Mouse (Mus musculus): Measurements from ENCODE around the gene Gm7029. TPM values are rescaled to one million over a fixed set of nuclear protein-coding genes. Genes with fewer than 3 reads are reported as not detected.
"Not testable (repeated sequence)": the region's sequence is repeated elsewhere in the genome, so short reads cannot be mapped to it uniquely, and the experiment has no call there.

The Gm7029 gene
- polyA plus RNA-seq, 1 experiment from 2014 or later = not detected

- peak; percentile 26 for ATAC-seq (ENCODE audit: low read depth)
- not testable (repeated sequence) for H3K36me3 ChIP-seq (ENCODE audit: control insufficient read depth, insufficient read depth, low read length); H3K27me3 ChIP-seq (ENCODE audit: control insufficient read depth, insufficient read depth, low read depth, low read length); H3K4me1 ChIP-seq (replicated peaks; ENCODE audit: control insufficient read depth, insufficient read depth, low read length); H3K9me3 ChIP-seq (ENCODE audit: control insufficient read depth, low read length)
- H3K27ac ChIP-seq (ENCODE audit: low read length) = peak overlapping the region; percentile 51
- peak overlapping the region; percentile 65 for H3K4me3 ChIP-seq (ENCODE audit: low read length)
- H3K4me2 ChIP-seq (ENCODE audit: low read depth, low read length) = peak overlapping the region; percentile 51
- 0% methylated on average over 41 of the region's 44 CpGs for WGBS
- H3K9ac ChIP-seq (ENCODE audit: low read length) = peak overlapping the region; percentile 70
Measured at GRCm38 (mm10) chr17:33889941-33890532, 16.4 kb downstream of the Gm7029 start.

DNA sequence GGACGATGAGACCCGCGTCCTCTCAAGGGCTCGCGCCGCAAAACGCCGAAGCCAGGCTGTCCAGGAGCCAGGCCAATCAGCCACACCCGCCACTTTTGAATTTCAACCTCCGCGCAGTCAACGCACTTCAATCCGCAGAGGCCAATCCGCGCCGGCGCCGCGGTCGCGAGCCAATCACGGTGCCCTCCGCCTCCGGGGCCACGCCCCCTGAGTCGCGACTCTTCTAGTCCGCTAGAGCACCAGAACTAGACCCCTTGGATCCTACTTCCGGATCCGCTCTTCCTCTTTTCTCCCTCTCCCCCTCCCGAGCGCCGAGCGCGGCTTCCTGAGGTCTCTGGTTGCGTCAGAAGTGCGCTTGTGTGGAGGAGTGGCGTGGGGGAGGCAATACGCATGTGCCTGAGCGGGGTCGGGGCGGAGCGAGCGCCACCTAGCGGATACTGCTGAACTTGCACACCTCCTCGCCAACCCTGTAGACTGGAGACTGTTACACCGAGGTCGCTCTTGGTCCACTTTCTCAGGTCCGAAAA, 17.0 kb downstream of the Gm7029 start, which contains the start of gene Kifc1:
TSS of gene Kifc1 (minus strand) at position 129 of the 527 bp plus-strand sequence.
- peak within 1 kb of the TSS; percentile 70 for H3K9ac ChIP-seq (ENCODE audit: low read length)
- H3K9me3 ChIP-seq (ENCODE audit: control insufficient read depth, low read length) = no peaks in the 10 kb centered on the region
- H3K4me2 ChIP-seq (ENCODE audit: low read depth, low read length) = peak within 1 kb of the TSS; percentile 51
- peaks cover 8% of the 10 kb centered on the region for H3K36me3 ChIP-seq (ENCODE audit: control insufficient read depth, insufficient read depth, low read length)
- no peaks in the 10 kb centered on the region for H3K27me3 ChIP-seq (ENCODE audit: control insufficient read depth, insufficient read depth, low read depth, low read length)
- peaks cover 9% of the 10 kb centered on the region for H3K4me1 ChIP-seq (replicated peaks; ENCODE audit: control insufficient read depth, insufficient read depth, low read length)
- WGBS = under 1% methylated on average over 49 of the region's 49 CpGs
- peak; percentile 99 for ATAC-seq (ENCODE audit: low read depth)
- H3K4me3 ChIP-seq (ENCODE audit: low read length) = peak within 1 kb of the TSS; percentile 65
- peak within 1 kb of the TSS; percentile 51 for H3K27ac ChIP-seq (ENCODE audit: low read length)

GRCm38 (mm10) chr17:33891357-33891756, 17.7 kb downstream of the Gm7029 start:
- Histone ChIP-seq H3K9ac (ENCODE audit: low read length) (no peak overlapping the region), H3K9me3 (ENCODE audit: control insufficient read depth, low read length) (no peaks in the 10 kb centered on the region), H3K27ac (ENCODE audit: low read length) (no peak overlapping the region), H3K36me3 (ENCODE audit: control insufficient read depth, insufficient read depth, low read length) (0 out of 2 replicates have a peak, but pooled peaks cover under 1% of the 10 kb centered on the region), H3K4me2 (ENCODE audit: low read depth, low read length) (no peak overlapping the region), H3K4me1 (replicated peaks; ENCODE audit: control insufficient read depth, insufficient read depth, low read length) (peaks cover 9% of the 10 kb centered on the region), H3K4me3 (ENCODE audit: low read length) (no peak overlapping the region), H3K27me3 (ENCODE audit: control insufficient read depth, insufficient read depth, low read depth, low read length) (no peaks in the 10 kb centered on the region)
- WGBS = 60% methylated on average over 2 of the region's 2 CpGs
- ATAC-seq (ENCODE audit: low read depth) = no peak

DNA sequence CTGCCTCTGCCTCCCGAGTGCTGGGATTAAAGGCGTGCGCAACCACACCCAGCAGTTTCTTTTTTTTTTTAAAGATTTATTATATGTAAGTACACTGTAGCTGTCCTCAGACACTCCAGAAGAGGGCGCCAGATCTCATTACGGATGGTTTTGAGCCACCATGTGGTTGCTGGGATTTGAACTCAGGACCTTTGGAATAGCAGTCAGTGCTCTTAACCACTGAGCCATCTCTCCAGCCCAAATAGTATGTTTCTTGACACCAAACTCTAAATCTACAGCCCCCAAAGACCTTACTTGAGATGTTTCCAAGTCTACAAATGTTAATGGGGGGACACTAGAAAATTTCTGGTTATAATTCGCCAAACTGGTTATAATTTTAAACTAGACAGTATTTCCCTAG, 18.3 kb downstream of the Gm7029 start:
- H3K4me3 ChIP-seq (ENCODE audit: low read length); H3K4me1 ChIP-seq (replicated peaks; ENCODE audit: control insufficient read depth, insufficient read depth, low read length); H3K9ac ChIP-seq (ENCODE audit: low read length); H3K27ac ChIP-seq (ENCODE audit: low read length); ATAC-seq (ENCODE audit: low read depth); H3K36me3 ChIP-seq (ENCODE audit: control insufficient read depth, insufficient read depth, low read length); H3K27me3 ChIP-seq (ENCODE audit: control insufficient read depth, insufficient read depth, low read depth, low read length); H3K9me3 ChIP-seq (ENCODE audit: control insufficient read depth, low read length); H3K4me2 ChIP-seq (ENCODE audit: low read depth, low read length): not testable (repeated sequence)
- 66% methylated on average over 6 of the region's 6 CpGs for WGBS

DNA sequence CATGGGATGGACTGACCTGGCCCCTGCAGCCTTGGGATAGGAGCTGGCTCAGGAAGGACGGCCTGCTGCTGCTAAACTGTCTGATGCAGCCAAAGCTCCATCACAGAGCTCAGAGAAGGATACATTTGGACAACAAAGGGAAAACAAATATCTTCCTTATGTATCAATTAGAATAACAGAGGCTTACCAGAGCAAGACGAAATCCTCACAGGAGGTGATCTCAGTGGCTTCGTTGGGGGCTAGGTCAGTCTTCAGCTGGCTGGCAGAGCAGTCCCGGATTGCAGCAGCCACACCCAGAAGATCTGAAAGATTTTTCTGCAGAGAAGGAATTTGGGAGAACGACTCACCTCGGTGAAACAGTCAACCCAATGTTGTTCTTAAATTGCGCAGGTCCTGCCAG, 18.8 kb downstream of the Gm7029 start:
- no peak overlapping the region for H3K27ac ChIP-seq (ENCODE audit: low read length)
- peaks cover 9% of the 10 kb centered on the region for H3K4me1 ChIP-seq (replicated peaks; ENCODE audit: control insufficient read depth, insufficient read depth, low read length)
- ATAC-seq (ENCODE audit: low read depth) = no peak
- H3K4me3 ChIP-seq (ENCODE audit: low read length) = no peak overlapping the region
- no peak overlapping the region for H3K9ac ChIP-seq (ENCODE audit: low read length)
- H3K9me3 ChIP-seq (ENCODE audit: control insufficient read depth, low read length) = no peaks in the 10 kb centered on the region
- no peak overlapping the region for H3K4me2 ChIP-seq (ENCODE audit: low read depth, low read length)
- H3K36me3 ChIP-seq (ENCODE audit: control insufficient read depth, insufficient read depth, low read length) = no peaks in the 10 kb centered on the region
- 24% methylated on average over 7 of the region's 7 CpGs for WGBS
- H3K27me3 ChIP-seq (ENCODE audit: control insufficient read depth, insufficient read depth, low read depth, low read length) = no peaks in the 10 kb centered on the region

GRCm38 (mm10) chr17:33893011-33893410, 19.4 kb downstream of the Gm7029 start:
- whole genome bisulfite sequencing = 62% methylated on average over 4 of the region's 4 CpGs
- ATAC-seq (ENCODE audit: low read depth); H3K36me3 ChIP-seq (ENCODE audit: control insufficient read depth, insufficient read depth, low read length); H3K9me3 ChIP-seq (ENCODE audit: control insufficient read depth, low read length); H3K4me1 ChIP-seq (replicated peaks; ENCODE audit: control insufficient read depth, insufficient read depth, low read length); H3K27me3 ChIP-seq (ENCODE audit: control insufficient read depth, insufficient read depth, low read depth, low read length); H3K4me3 ChIP-seq (ENCODE audit: low read length); H3K4me2 ChIP-seq (ENCODE audit: low read depth, low read length); H3K9ac ChIP-seq (ENCODE audit: low read length); H3K27ac ChIP-seq (ENCODE audit: low read length): not testable (repeated sequence)

- 36% methylated on average over 6 of the region's 6 CpGs for WGBS
- Histone ChIP-seq H3K36me3 (ENCODE audit: control insufficient read depth, insufficient read depth, low read length) (no peaks in the 10 kb centered on the region), H3K9me3 (ENCODE audit: control insufficient read depth, low read length) (no peaks in the 10 kb centered on the region), H3K27ac (ENCODE audit: low read length) (no peak overlapping the region), H3K9ac (ENCODE audit: low read length) (no peak overlapping the region), H3K4me2 (ENCODE audit: low read depth, low read length) (no peak overlapping the region), H3K4me1 (replicated peaks; ENCODE audit: control insufficient read depth, insufficient read depth, low read length) (no peaks in the 10 kb centered on the region), H3K27me3 (ENCODE audit: control insufficient read depth, insufficient read depth, low read depth, low read length) (no peaks in the 10 kb centered on the region), H3K4me3 (ENCODE audit: low read length) (no peak overlapping the region)
- no peak for ATAC-seq (ENCODE audit: low read depth)
Measured at GRCm38 (mm10) chr17:33897114-33897794, 23.6 kb downstream of the Gm7029 start.

GRCm38 (mm10) chr17:33898193-33898592, 24.6 kb downstream of the Gm7029 start:
- H3K9me3 ChIP-seq (ENCODE audit: control insufficient read depth, low read length); H3K27me3 ChIP-seq (ENCODE audit: control insufficient read depth, insufficient read depth, low read depth, low read length); H3K4me1 ChIP-seq (replicated peaks; ENCODE audit: control insufficient read depth, insufficient read depth, low read length); H3K4me3 ChIP-seq (ENCODE audit: low read length); ATAC-seq (ENCODE audit: low read depth); H3K27ac ChIP-seq (ENCODE audit: low read length); H3K4me2 ChIP-seq (ENCODE audit: low read depth, low read length); H3K9ac ChIP-seq (ENCODE audit: low read length); H3K36me3 ChIP-seq (ENCODE audit: control insufficient read depth, insufficient read depth, low read length): not testable (repeated sequence)
- WGBS = 72% methylated on average over 4 of the region's 4 CpGs

- Histone ChIP-seq H3K36me3 (ENCODE audit: control insufficient read depth, insufficient read depth, low read length) (no peaks in the 10 kb centered on the region), H3K9ac (ENCODE audit: low read length) (no peak overlapping the region), H3K9me3 (ENCODE audit: control insufficient read depth, low read length) (no peaks in the 10 kb centered on the region), H3K4me2 (ENCODE audit: low read depth, low read length) (no peak overlapping the region), H3K27me3 (ENCODE audit: control insufficient read depth, insufficient read depth, low read depth, low read length) (no peaks in the 10 kb centered on the region), H3K27ac (ENCODE audit: low read length) (no peak overlapping the region), H3K4me1 (replicated peaks; ENCODE audit: control insufficient read depth, insufficient read depth, low read length) (no peaks in the 10 kb centered on the region), H3K4me3 (ENCODE audit: low read length) (no peak overlapping the region)
- no peak for ATAC-seq (ENCODE audit: low read depth)
- WGBS = 73% methylated on average over 4 of the region's 4 CpGs
Measured at GRCm38 (mm10) chr17:33899642-33900041, 26.0 kb downstream of the Gm7029 start.
